Mouse (Mus musculus) testis, postnatal 10 days (tissue): ENCODE results near the gene Arfgef2.

Experiments
- DNase-seq: peaks from one replicate; pipeline ENCODE4 v3.0.0; 2021; ENCODE audit warnings: low spot score

Gene Arfgef2

GRCm38 (mm10) chr2:166806813-166807212 is 1.4 kb downstream of the Arfgef2 start:
- no peak for DNase-seq

GRCm38 (mm10) chr2:166809499-166809898 is 4.1 kb downstream of the Arfgef2 start:
- DNase-seq: no peak

- no peak for DNase-seq
These were observed 5.4 kb downstream of the Arfgef2 start for GRCm38 (mm10) chr2:166810821-166811220.

- no peak for DNase-seq
These were observed 13.2 kb downstream of the Arfgef2 start for GRCm38 (mm10) chr2:166818463-166819143.

- DNase-seq: no peak
These were observed 14.5 kb downstream of the Arfgef2 start for GRCm38 (mm10) chr2:166819849-166820248.

- DNase-seq: no peak
These were observed 15.5 kb downstream of the Arfgef2 start for GRCm38 (mm10) chr2:166820844-166821243.

GRCm38 (mm10) chr2:166821406-166821805 is 16.0 kb downstream of the Arfgef2 start:
- no peak for DNase-seq

- no peak for DNase-seq
These were observed 16.9 kb downstream of the Arfgef2 start for GRCm38 (mm10) chr2:166822119-166822826.

- DNase-seq: no peak
These were observed 17.5 kb downstream of the Arfgef2 start for GRCm38 (mm10) chr2:166822901-166823300.

GRCm38 (mm10) chr2:166824386-166824785 is 19.0 kb downstream of the Arfgef2 start:
- no peak for DNase-seq

GRCm38 (mm10) chr2:166824998-166825397 is 19.6 kb downstream of the Arfgef2 start:
- DNase-seq: no peak

- no peak for DNase-seq
These were observed 21.3 kb downstream of the Arfgef2 start for GRCm38 (mm10) chr2:166826491-166827224.

- DNase-seq: no peak
These were observed 22.9 kb downstream of the Arfgef2 start for GRCm38 (mm10) chr2:166828306-166828705.

GRCm38 (mm10) chr2:166830350-166830749 is 25.0 kb downstream of the Arfgef2 start:
- DNase-seq: no peak

GRCm38 (mm10) chr2:166834091-166834490 is 28.7 kb downstream of the Arfgef2 start:
- no peak for DNase-seq

- no peak for DNase-seq
These were observed 29.4 kb downstream of the Arfgef2 start for GRCm38 (mm10) chr2:166834796-166835195.

GRCm38 (mm10) chr2:166835581-166835980 is 30.2 kb downstream of the Arfgef2 start:
- DNase-seq: no peak

GRCm38 (mm10) chr2:166841813-166842212 is 36.4 kb downstream of the Arfgef2 start:
- DNase-seq: no peak

- DNase-seq: no peak
These were observed 45.3 kb downstream of the Arfgef2 start for GRCm38 (mm10) chr2:166850691-166851090.

- DNase-seq: no peak
These were observed 46.9 kb downstream of the Arfgef2 start for GRCm38 (mm10) chr2:166852270-166852669.

- no peak for DNase-seq
These were observed 50.4 kb downstream of the Arfgef2 start for GRCm38 (mm10) chr2:166855771-166856170.

- no peak for DNase-seq
These were observed 51.0 kb downstream of the Arfgef2 start for GRCm38 (mm10) chr2:166856366-166856765.

GRCm38 (mm10) chr2:166857118-166857517 is 51.7 kb downstream of the Arfgef2 start:
- no peak for DNase-seq
